Mouse (Mus musculus) B cell, adult 62 days (primary cell): Measurements from ENCODE around the gene Gm8005. TPM values are rescaled to one million over a fixed set of nuclear protein-coding genes. Genes with fewer than 3 reads are reported as not detected.

ENCODE experiments used
- total RNA-seq: library from RNA; stranded (reverse); gene quantifications from 4 replicates; pipeline ENCODE4 v1.2.4, GENCODE M21; 2023

The Gm8005 gene
- total RNA-seq, result not detected in 4 replicates

DNA sequence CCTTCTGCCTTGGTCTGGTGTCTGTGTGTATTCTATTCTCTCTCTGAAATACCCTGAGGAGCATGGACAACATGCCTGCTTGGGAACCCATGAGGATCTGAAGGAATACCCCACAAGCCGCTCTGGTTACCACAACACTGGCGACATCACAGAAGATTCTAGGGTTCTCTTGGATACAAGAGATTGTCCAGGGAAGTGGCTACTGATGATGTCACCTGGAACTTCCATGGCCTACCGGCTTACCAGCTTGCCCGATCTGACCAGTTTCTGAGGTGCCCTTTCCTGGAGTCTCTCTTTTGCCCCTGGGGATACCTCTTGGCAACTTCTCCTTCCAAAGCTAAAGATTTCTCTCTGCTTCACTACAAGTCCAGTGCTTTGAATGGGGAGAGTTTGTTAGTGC is at the start of gene Gm8005:
TSS of gene Gm8005 (minus strand) at position 101 of the 400 bp plus-strand sequence.

DNA sequence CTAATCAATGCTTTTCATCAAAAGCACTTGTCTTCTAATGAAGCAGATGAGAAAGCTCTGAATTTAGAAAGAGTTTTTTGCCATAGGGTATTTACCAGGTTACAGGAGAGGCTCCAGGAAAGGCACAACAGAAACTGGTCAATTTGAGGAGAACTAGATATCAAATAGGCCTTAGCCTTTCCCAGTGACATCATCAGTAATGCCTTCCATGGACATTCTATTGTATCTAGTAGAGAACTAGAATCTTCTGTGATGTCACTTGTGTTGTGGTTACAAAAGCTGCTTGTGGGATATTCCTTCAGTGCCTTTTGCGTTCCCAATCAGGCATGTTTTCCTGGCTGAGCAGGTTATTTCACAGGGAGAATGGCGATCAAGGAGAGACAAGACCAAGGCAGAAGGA is 24.1 kb upstream of the Gm8005 start, which contains the start of gene Gm8011:
TSS of gene Gm8011 (plus strand) at position 301 of the 400 bp plus-strand sequence.

Other genes starting within 250 kb of the Gm8005 start
- gene Gm3573, start 248.9 kb downstream of the Gm8005 start, total RNA-seq, result not detected in 4 replicates
- not detected in 4 replicates for gene Gm17026, start 179.6 kb downstream of the Gm8005 start, total RNA-seq
- not detected in 4 replicates for gene Gm9611, start 142.3 kb downstream of the Gm8005 start, total RNA-seq
- gene Gm7995, start 129.5 kb downstream of the Gm8005 start, total RNA-seq, result not detected in 4 replicates
- gene Gm8011, start 24.2 kb upstream of the Gm8005 start, total RNA-seq, result not detected in 4 replicates
- not detected in 4 replicates for gene Gm8020, start 62.7 kb upstream of the Gm8005 start, total RNA-seq
- not detected in 4 replicates for gene Gm8024, start 84.6 kb upstream of the Gm8005 start, total RNA-seq
- not detected in 4 replicates for gene Gm17124, start 160.2 kb upstream of the Gm8005 start, total RNA-seq
- gene Gm3633, start 202.2 kb upstream of the Gm8005 start, total RNA-seq, result not detected in 4 replicates
- gene Gm10378, start 216.3 kb upstream of the Gm8005 start, total RNA-seq, result not detected in 4 replicates